Mouse (Mus musculus): ENCODE results near the gene Vmn2r82. TPM values are rescaled to one million over a fixed set of nuclear protein-coding genes. Genes with fewer than 3 reads are reported as not detected.
A peak's percentile ranks its signal among the peaks of the same experiment; 100 is the strongest.
"Not testable (repeated sequence)": the region's sequence is repeated elsewhere in the genome, so short reads cannot be mapped to it uniquely, and the experiment has no call there.

Gene Vmn2r82
- not detected for polyA plus RNA-seq (2021)

DNA sequence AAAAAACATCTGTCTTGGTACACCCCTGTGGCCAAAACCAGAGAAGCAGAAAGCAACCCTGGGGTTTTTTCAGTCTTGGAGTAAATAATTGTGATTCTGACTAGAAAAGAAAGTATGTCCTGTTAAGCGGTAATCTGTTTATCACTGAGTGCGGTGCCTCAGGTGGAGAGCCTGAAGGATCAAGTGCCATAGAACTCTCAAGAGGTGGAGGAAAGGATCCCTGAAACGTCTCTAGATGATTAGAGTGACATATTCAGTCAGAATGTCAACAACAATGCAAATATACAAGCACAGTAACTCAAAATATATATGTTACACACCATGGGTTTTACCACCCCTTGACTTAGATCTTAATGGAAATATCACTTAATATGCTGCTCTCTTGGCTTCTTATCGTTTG is at the start of gene Vmn2r82:
Gene Vmn2r82 (plus strand): TSS at position 301 of the 400 bp plus-strand sequence.
- DNase-seq (ENCODE audit: low read depth, low spot score); in situ Hi-C loops (cut with MboI; ENCODE audit: low pct_unique_long_range_greater_than_20kb); POLR2A ChIA-PET; CTCF ChIA-PET; H3K27me3 ChIP-seq; ATAC-seq: not testable (repeated sequence)

DNA sequence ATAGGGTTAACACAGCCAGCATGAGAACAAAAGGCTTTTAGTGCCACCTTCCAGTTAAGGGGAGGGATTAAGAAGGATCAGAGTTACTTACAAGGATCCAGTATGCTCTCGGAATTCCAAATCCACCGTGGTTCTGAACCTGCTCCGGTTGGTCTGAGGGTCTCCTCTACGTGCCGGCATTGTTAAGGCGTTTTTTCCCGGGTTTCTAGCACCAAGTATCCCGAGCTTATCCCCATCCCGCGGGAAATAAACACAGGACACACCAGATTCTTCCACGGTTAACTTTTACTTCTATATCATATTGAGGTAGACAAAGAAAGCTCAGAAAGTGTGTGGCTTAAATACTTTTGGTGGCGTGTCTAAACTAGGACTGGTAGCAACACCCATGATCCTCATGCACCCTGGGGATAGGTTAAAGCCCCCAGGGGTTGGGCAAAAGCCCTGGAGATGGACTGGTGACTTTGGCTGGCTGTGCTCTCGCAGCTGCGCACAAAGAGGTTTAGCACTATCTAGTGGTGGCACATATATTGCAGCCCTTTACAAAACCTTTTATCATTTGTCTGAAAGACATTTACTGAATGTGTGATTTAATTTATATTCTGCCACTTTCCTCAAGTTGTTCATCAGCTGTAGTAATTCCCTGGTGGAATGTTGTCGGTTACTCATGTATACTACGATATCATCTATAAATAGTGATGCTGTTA is 34.1 kb upstream of the Vmn2r82 start:
- ATAC-seq; POLR2A ChIA-PET; DNase-seq (ENCODE audit: low read depth, low spot score); in situ Hi-C loops (cut with MboI; ENCODE audit: low pct_unique_long_range_greater_than_20kb); CTCF ChIA-PET; H3K27me3 ChIP-seq: not testable (repeated sequence)
- peak; percentile 64 for TF ChIP-seq CTCF (IDR thresholded peaks at IDR 0.05)

DNA sequence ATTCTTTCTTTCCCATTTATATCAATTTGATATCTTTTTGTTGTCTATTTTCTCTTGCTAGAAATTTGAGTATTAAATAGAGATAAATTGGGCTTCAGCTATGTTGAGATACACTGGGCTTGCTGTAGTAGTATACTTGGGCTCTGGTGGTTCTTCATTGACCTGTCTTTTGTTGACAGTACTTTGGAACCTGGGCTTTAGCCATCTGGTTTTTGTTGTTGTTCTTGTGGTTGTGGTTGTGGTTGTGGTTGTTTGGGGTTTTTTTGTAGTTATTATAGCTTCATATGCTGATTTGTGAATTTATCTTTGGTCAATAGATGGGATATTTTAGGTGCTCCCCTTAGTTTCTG is 33.6 kb upstream of the Vmn2r82 start:
- CTCF ChIA-PET = interaction anchor here (0.9 kb wide), 1 partner anchor 574 kb away, joined by 3 read pairs; no protein-coding TSS in a partner anchor
- no peaks in the 10 kb centered on the region for H3K27me3 ChIP-seq
- TF ChIP-seq CTCF (IDR thresholded peaks at IDR 0.05) = no peak
- POLR2A ChIA-PET = no interaction called here
- no peak for ATAC-seq
- DNase-seq (ENCODE audit: low read depth, low spot score) = no peak
- in situ Hi-C loops (cut with MboI; ENCODE audit: low pct_unique_long_range_greater_than_20kb) = no loop called here

DNA sequence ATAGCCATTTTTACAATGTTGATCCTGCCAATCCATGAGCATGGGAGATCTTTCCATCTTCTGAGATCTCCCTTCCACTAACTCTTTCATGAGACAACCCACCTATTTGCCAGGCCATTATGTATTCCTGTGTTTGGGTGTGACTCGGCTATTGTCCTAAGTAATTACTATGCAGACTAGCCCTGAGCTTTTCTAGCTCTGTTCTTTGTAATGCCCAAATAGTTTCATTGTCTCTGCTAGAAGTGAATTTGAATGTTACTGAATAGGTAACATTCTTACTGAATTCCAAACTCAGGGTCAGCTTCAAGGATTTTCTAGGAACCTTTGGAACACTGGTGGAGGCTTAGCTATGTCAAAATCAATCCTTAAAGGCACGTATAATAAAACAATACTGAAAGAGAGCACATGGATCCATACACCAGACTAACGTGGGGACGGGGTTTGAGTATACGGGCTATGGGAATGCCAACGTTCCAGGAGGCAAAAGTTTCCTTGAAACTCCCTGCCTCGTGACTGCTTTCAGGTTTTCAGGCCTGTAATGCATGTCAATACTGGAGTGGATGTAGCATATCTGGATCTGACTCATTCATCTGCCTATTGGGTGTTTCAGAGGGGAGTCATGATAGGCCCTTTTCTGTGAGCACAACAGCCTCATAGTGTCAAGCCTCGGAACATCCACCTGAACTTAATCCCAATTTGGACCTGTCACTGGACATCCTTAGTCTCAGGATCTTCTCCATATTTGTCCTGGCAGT is 43.8 kb downstream of the Vmn2r82 start:
- POLR2A ChIA-PET; in situ Hi-C loops (cut with MboI; ENCODE audit: low pct_unique_long_range_greater_than_20kb); H3K27me3 ChIP-seq; CTCF ChIA-PET; DNase-seq (ENCODE audit: low read depth, low spot score); ATAC-seq: not testable (repeated sequence)

DNA sequence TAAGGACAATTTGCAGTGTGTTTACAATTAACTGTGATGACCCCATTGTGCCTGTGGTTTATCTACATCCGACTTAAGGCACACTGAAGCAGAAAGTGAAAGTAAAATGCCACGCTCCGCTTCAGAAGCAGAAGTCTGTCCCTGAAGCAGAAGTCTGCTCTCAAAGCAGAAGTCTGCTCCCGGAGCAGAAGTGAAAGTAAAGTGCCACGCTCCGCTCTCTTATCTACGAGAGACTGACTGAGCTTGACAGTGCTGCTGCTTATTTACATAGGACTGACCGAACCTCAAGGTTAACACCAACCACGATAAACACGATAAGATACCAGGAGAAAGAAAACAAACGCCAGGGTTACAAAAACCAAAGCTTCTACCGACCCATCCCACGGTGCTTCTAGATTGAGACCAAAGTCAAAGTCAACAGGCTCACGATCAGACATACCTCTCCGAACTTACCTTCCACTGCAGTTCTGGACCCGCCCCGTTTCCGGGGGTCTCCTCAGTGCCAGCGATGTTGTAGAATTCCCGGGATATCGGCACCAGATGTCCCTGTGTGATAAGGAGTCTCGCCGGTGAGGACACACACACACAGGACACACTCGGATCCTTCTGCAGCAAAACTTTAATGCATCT is 60.9 kb downstream of the Vmn2r82 start:
- in situ Hi-C loops (cut with MboI; ENCODE audit: low pct_unique_long_range_greater_than_20kb) = no loop called here
- no peaks in the 10 kb centered on the region for H3K27me3 ChIP-seq
- ChIA-PET CTCF (no interaction called here), POLR2A (no interaction called here)
- ATAC-seq (no peak), DNase-seq (ENCODE audit: low read depth, low spot score) (no peak)
- TF ChIP-seq CTCF (IDR thresholded peaks at IDR 0.05) = no peak

DNA sequence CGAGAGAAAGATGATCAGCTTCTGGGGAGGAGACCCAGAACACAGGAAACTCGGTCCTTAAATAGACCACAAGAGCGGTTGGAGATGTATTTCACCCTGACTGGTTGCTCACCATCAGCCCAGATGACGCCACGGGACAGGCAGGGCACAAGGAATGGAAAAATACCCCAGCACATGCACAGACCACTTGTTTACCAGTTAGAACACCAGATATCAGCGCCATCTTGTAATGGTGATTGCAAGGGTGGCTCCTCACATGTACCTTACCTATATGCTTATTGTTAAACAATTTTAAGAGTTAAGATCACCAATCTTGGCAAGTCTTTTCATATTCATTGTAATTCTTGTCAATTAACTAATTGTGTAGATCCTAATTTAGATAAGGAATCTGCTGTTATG is 61.5 kb downstream of the Vmn2r82 start:
- H3K27me3 ChIP-seq; DNase-seq (ENCODE audit: low read depth, low spot score); in situ Hi-C loops (cut with MboI; ENCODE audit: low pct_unique_long_range_greater_than_20kb); ATAC-seq; CTCF ChIA-PET; POLR2A ChIA-PET: not testable (repeated sequence)

DNA sequence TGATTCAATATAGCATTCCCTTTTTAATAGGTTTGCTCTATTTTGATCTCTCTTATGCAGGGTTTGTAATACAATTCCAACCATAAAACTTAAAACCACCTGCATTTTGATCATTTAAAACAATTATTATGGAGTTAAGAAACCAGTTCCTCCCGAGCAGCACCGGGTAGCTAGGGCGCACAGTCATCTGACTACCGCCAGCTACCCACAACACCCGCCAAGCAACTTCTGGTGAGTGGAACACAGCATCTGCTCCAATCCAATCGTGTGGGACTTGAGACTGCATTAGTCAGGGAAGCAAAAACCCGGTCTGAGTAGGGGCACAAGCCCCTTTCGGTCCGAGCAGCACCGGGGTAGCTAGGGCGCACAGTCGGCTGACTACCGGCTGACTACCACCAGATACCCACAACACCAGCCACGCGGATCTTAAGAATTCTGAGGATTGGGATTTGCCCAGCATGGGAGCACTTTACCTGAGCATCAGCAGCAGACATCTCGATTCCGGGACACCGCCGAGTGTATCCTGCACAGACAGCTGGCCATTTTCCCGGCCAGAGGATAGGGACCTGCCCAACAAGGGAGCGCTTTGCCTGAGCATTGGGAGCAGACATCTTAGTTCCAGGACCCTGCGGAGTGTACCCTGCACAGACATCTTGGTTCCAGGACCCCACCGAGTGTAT is 79.0 kb downstream of the Vmn2r82 start:
- DNase-seq (ENCODE audit: low read depth, low spot score); in situ Hi-C loops (cut with MboI; ENCODE audit: low pct_unique_long_range_greater_than_20kb); ATAC-seq: not testable (repeated sequence)

More for the DNA sequence above, 79.0 kb downstream of the Vmn2r82 start:
- CTCF ChIA-PET, POLR2A ChIA-PET: not testable (repeated sequence)
- peaks cover 12% of the 10 kb centered on the region for H3K27me3 ChIP-seq

Other genes starting within 250 kb of the Vmn2r82 start
- not detected for gene Vmn2r80, start 207.8 kb upstream of the Vmn2r82 start, polyA plus RNA-seq (2021)
- gene Vmn2r81, start 108.8 kb upstream of the Vmn2r82 start, polyA plus RNA-seq (2021) = not detected
- gene Vmn2r83, start 112.2 kb downstream of the Vmn2r82 start, polyA plus RNA-seq (2021) = not detected
- gene Plpp2, start 177.3 kb downstream of the Vmn2r82 start, polyA plus RNA-seq (2021) = 48.1 TPM
- gene Mier2, start 198.7 kb downstream of the Vmn2r82 start, polyA plus RNA-seq (2021) = 38.6 TPM
- gene Theg, start 230.8 kb downstream of the Vmn2r82 start, polyA plus RNA-seq (2021) = not detected